Mouse (Mus musculus): ENCODE data around the gene Hist1h4c. TPM values are rescaled to one million over a fixed set of nuclear protein-coding genes. Genes with fewer than 3 reads are reported as not detected.
"Not testable (repeated sequence)": the region's sequence is repeated elsewhere in the genome, so short reads cannot be mapped to it uniquely, and the experiment has no call there.

The Hist1h4c gene
- 6.5 and 7.9 TPM in 2 replicates for polyA plus RNA-seq (2015; fragmentation: Nextera tagmentation; extraction: Ambion mirVana)

GRCm38 (mm10) chr13:23698300-23698693 is at the start of gene Hist1h4c:
TSS of gene Hist1h4c (minus strand) at chr13:23698454.
- Histone ChIP-seq H3K4me2 (peak within 1 kb of the TSS; percentile 75), H3K9me3 (replicated peaks) (no peaks in the 10 kb centered on the region), H3K36me3 (ENCODE audit: poor library complexity, severe bottlenecking) (no peaks in the 10 kb centered on the region), H3K9ac (peak within 1 kb of the TSS; percentile 75), H3K4me3 (peak within 1 kb of the TSS; percentile 46), H3K4me1 (peaks cover 14% of the 10 kb centered on the region), H3K27me3 (no peaks in the 10 kb centered on the region), H3K27ac (peak within 1 kb of the TSS; percentile 93)
- peak; percentile 97 for ATAC-seq
- under 1% methylated on average over 17 of the region's 22 CpGs for WGBS

GRCm38 (mm10) chr13:23747892-23748288 is 49.6 kb upstream of the Hist1h4c start:
- Histone ChIP-seq H3K9ac (peak overlapping the region; percentile 76; the same call in 1 of the 2 replicates), H3K4me3 (0 out of 2 replicates have a peak overlapping the region, but pooled peaks have one; percentile 38), H3K4me2 (peak overlapping the region; percentile 67), H3K27me3 (no peaks in the 10 kb centered on the region), H3K9me3 (replicated peaks) (no peaks in the 10 kb centered on the region), H3K27ac (peak overlapping the region; percentile 96), H3K4me1 (peaks cover 28% of the 10 kb centered on the region), H3K36me3 (ENCODE audit: poor library complexity, severe bottlenecking) (no peaks in the 10 kb centered on the region)
- 7% methylated on average over 4 of the region's 4 CpGs for WGBS
- no peak for ATAC-seq

GRCm38 (mm10) chr13:23747081-23747891 is 49.0 kb upstream of the Hist1h4c start:
- ATAC-seq = peak; percentile 4
- WGBS = 3% methylated on average over 13 of the region's 13 CpGs
- no peaks in the 10 kb centered on the region for H3K36me3 ChIP-seq (ENCODE audit: poor library complexity, severe bottlenecking)

GRCm38 (mm10) chr13:23746201-23747080 is 48.2 kb upstream of the Hist1h4c start, which contains the start of gene Hist1h2bb:
TSS of gene Hist1h2bb (plus strand) at chr13:23746734.
- not testable (repeated sequence) for H3K36me3 ChIP-seq (ENCODE audit: poor library complexity, severe bottlenecking); H3K27me3 ChIP-seq; H3K9me3 ChIP-seq (replicated peaks)
- H3K9ac ChIP-seq = peak within 1 kb of the TSS; percentile 76
- H3K4me3 ChIP-seq = peak within 1 kb of the TSS; percentile 38
- peak within 1 kb of the TSS; percentile 67 for H3K4me2 ChIP-seq
- under 1% methylated on average over 47 of the region's 58 CpGs for WGBS
- peak within 1 kb of the TSS; percentile 96 for H3K27ac ChIP-seq
- H3K4me1 ChIP-seq = peaks cover 24% of the 10 kb centered on the region
- ATAC-seq = peak; percentile 93

More at GRCm38 (mm10) chr13:23747081-23747891, 49.0 kb upstream of the Hist1h4c start:
- H3K4me1 ChIP-seq = peaks cover 24% of the 10 kb centered on the region
- H3K27me3 ChIP-seq = no peaks in the 10 kb centered on the region
- H3K9ac ChIP-seq = peak overlapping the region; percentile 76
- peak overlapping the region; percentile 67 for H3K4me2 ChIP-seq
- peak overlapping the region; percentile 38 for H3K4me3 ChIP-seq
- H3K9me3 ChIP-seq (replicated peaks) = no peaks in the 10 kb centered on the region
- peak overlapping the region; percentile 96 for H3K27ac ChIP-seq

GRCm38 (mm10) chr13:23745381-23746161 is 47.3 kb upstream of the Hist1h4c start, which contains the start of gene Hist1h3c:
TSS of gene Hist1h3c (minus strand) at chr13:23745602.
- ATAC-seq = peak; percentile 74
- H3K4me3 ChIP-seq = peak within 1 kb of the TSS; percentile 40
- under 1% methylated on average over 28 of the region's 28 CpGs for WGBS
- H3K4me2 ChIP-seq = peak within 1 kb of the TSS; percentile 67
- peak within 1 kb of the TSS; percentile 75 for H3K9ac ChIP-seq
- H3K36me3 ChIP-seq (ENCODE audit: poor library complexity, severe bottlenecking) = no peaks in the 10 kb centered on the region
- peaks cover 25% of the 10 kb centered on the region for H3K4me1 ChIP-seq
- H3K27ac ChIP-seq = peak within 1 kb of the TSS; percentile 96
- H3K9me3 ChIP-seq (replicated peaks) = no peaks in the 10 kb centered on the region
- H3K27me3 ChIP-seq = no peaks in the 10 kb centered on the region

GRCm38 (mm10) chr13:23744421-23745380 is 46.4 kb upstream of the Hist1h4c start:
- no peak for ATAC-seq
- H3K4me2 ChIP-seq = peak overlapping the region; percentile 67
- H3K9ac ChIP-seq = peak overlapping the region; percentile 60
- WGBS = under 1% methylated on average over 13 of the region's 36 CpGs
- peak overlapping the region; percentile 86 for H3K27ac ChIP-seq
- no peaks in the 10 kb centered on the region for H3K9me3 ChIP-seq (replicated peaks)
- no peaks in the 10 kb centered on the region for H3K36me3 ChIP-seq (ENCODE audit: poor library complexity, severe bottlenecking)
- peaks cover 34% of the 10 kb centered on the region for H3K4me1 ChIP-seq
- H3K4me3 ChIP-seq = peak overlapping the region; percentile 40
- H3K27me3 ChIP-seq = no peaks in the 10 kb centered on the region

- Histone ChIP-seq H3K27me3 (no peaks in the 10 kb centered on the region), H3K4me1 (peaks cover 40% of the 10 kb centered on the region), H3K4me3 (no peak overlapping the region; the same call in 1 of the 2 replicates), H3K27ac (peak overlapping the region; percentile 86), H3K9me3 (replicated peaks) (no peaks in the 10 kb centered on the region), H3K9ac (peak overlapping the region; percentile 60; the same call in 1 of the 2 replicates), H3K36me3 (ENCODE audit: poor library complexity, severe bottlenecking) (no peaks in the 10 kb centered on the region), H3K4me2 (peak overlapping the region; percentile 67)
- WGBS = 39% methylated on average over 4 of the region's 4 CpGs
- no peak for ATAC-seq
Measured at GRCm38 (mm10) chr13:23743963-23744362, 45.7 kb upstream of the Hist1h4c start.

- no peak for ATAC-seq
- Histone ChIP-seq H3K4me3 (no peak overlapping the region), H3K27ac (peak overlapping the region; percentile 21; the same call in 1 of the 2 replicates), H3K36me3 (ENCODE audit: poor library complexity, severe bottlenecking) (no peaks in the 10 kb centered on the region), H3K27me3 (no peaks in the 10 kb centered on the region), H3K4me1 (peaks cover 35% of the 10 kb centered on the region), H3K9me3 (replicated peaks) (no peaks in the 10 kb centered on the region), H3K9ac (no peak overlapping the region), H3K4me2 (no peak overlapping the region)
- WGBS = 84% methylated on average over 5 of the region's 5 CpGs
Measured at GRCm38 (mm10) chr13:23743215-23743614, 45.0 kb upstream of the Hist1h4c start.

- Histone ChIP-seq H3K36me3 (ENCODE audit: poor library complexity, severe bottlenecking) (no peaks in the 10 kb centered on the region), H3K9me3 (replicated peaks) (no peaks in the 10 kb centered on the region), H3K27ac (no peak overlapping the region), H3K4me3 (no peak overlapping the region), H3K9ac (no peak overlapping the region), H3K4me2 (no peak overlapping the region), H3K4me1 (peaks cover 26% of the 10 kb centered on the region), H3K27me3 (no peaks in the 10 kb centered on the region)
- ATAC-seq = no peak
Measured at GRCm38 (mm10) chr13:23742007-23742406, 43.8 kb upstream of the Hist1h4c start.

- peak overlapping the region; percentile 98 for H3K4me2 ChIP-seq
- no peak overlapping the region for H3K4me3 ChIP-seq
- ATAC-seq = no peak
Measured at GRCm38 (mm10) chr13:23740910-23741309, 42.7 kb upstream of the Hist1h4c start.

More at GRCm38 (mm10) chr13:23740910-23741309, 42.7 kb upstream of the Hist1h4c start:
- H3K27me3 ChIP-seq = no peaks in the 10 kb centered on the region
- H3K9ac ChIP-seq = no peak overlapping the region
- no peaks in the 10 kb centered on the region for H3K36me3 ChIP-seq (ENCODE audit: poor library complexity, severe bottlenecking)
- H3K4me1 ChIP-seq = peaks cover 25% of the 10 kb centered on the region
- H3K9me3 ChIP-seq (replicated peaks) = no peaks in the 10 kb centered on the region
- no peak overlapping the region for H3K27ac ChIP-seq
- 72% methylated on average over 5 of the region's 5 CpGs for WGBS
